Mouse (Mus musculus) splenic B cell, adult 2 months (primary cell): ENCODE data around the gene Poldip2.
A peak's percentile ranks its signal among the peaks of the same experiment; 100 is the strongest.

Experiments used
- DNase-seq: peaks from one replicate; pipeline ENCODE4 v3.0.0-alpha.2; 2011; ENCODE audit warnings: low read depth, low spot score
- H3K27me3 ChIP-seq: 2 replicates; pipeline ENCODE4 v1.6.1; 2012; ENCODE audit warnings: mild to moderate bottlenecking, low read length, moderate library complexity, mixed read lengths; ENCODE audit not compliant: control insufficient read depth, poor library complexity, insufficient read depth, severe bottlenecking
- H3K36me3 ChIP-seq: 2 replicates; pipeline ENCODE4 v1.6.1; 2012; ENCODE audit warnings: mild to moderate bottlenecking, low read length, moderate library complexity, mixed read lengths; ENCODE audit not compliant: control insufficient read depth, poor library complexity, insufficient read depth, severe bottlenecking

The Poldip2 gene

GRCm38 (mm10) chr11:78512025-78512957, at the start of gene Poldip2, which contains the start of gene Tmem199:
Poldip2 (plus strand) TSS chr11:78512193.
Tmem199 (minus strand) TSS chr11:78512172.
- no peaks in the 10 kb centered on the region for H3K27me3 ChIP-seq
- DNase-seq: peak; percentile 95

GRCm38 (mm10) chr11:78462669-78463068, 49.3 kb upstream of the Poldip2 start:
- no peaks in the 10 kb centered on the region for H3K36me3 ChIP-seq
- no peak for DNase-seq
- H3K27me3 ChIP-seq: no peaks in the 10 kb centered on the region

More at GRCm38 (mm10) chr11:78512025-78512957, at the start of gene Poldip2, which contains the start of gene Tmem199:
- peaks cover 5% of the 10 kb centered on the region for H3K36me3 ChIP-seq

GRCm38 (mm10) chr11:78463286-78464036, 48.5 kb upstream of the Poldip2 start:
- Histone ChIP-seq H3K36me3 (no peaks in the 10 kb centered on the region), H3K27me3 (no peaks in the 10 kb centered on the region)
- no peak for DNase-seq

- H3K27me3 ChIP-seq: no peaks in the 10 kb centered on the region
- H3K36me3 ChIP-seq: no peaks in the 10 kb centered on the region
- DNase-seq: no peak
These were observed 46.9 kb upstream of the Poldip2 start for GRCm38 (mm10) chr11:78465116-78465515.

GRCm38 (mm10) chr11:78465568-78466180, 46.3 kb upstream of the Poldip2 start, which contains the start of gene Slc46a1:
Slc46a1 (plus strand) TSS chr11:78465697.
- Histone ChIP-seq H3K36me3 (no peaks in the 10 kb centered on the region), H3K27me3 (no peaks in the 10 kb centered on the region)
- DNase-seq: peak; percentile 73

GRCm38 (mm10) chr11:78466242-78466912, 45.6 kb upstream of the Poldip2 start:
- DNase-seq: no peak
- H3K27me3 ChIP-seq: no peaks in the 10 kb centered on the region

GRCm38 (mm10) chr11:78467515-78467914, 44.5 kb upstream of the Poldip2 start:
- no peaks in the 10 kb centered on the region for H3K27me3 ChIP-seq
- DNase-seq: no peak

More at GRCm38 (mm10) chr11:78466242-78466912, 45.6 kb upstream of the Poldip2 start:
- no peaks in the 10 kb centered on the region for H3K36me3 ChIP-seq

GRCm38 (mm10) chr11:78467932-78468331, 44.1 kb upstream of the Poldip2 start:
- no peaks in the 10 kb centered on the region for H3K36me3 ChIP-seq
- H3K27me3 ChIP-seq: no peaks in the 10 kb centered on the region
- DNase-seq: no peak

More at GRCm38 (mm10) chr11:78467515-78467914, 44.5 kb upstream of the Poldip2 start:
- H3K36me3 ChIP-seq: no peaks in the 10 kb centered on the region

- Histone ChIP-seq H3K27me3 (no peaks in the 10 kb centered on the region), H3K36me3 (no peaks in the 10 kb centered on the region)
- DNase-seq: no peak
These were observed 40.5 kb upstream of the Poldip2 start for GRCm38 (mm10) chr11:78471326-78472103.

GRCm38 (mm10) chr11:78475289-78475688, 36.7 kb upstream of the Poldip2 start:
- DNase-seq: no peak
- H3K36me3 ChIP-seq: no peaks in the 10 kb centered on the region
- no peaks in the 10 kb centered on the region for H3K27me3 ChIP-seq

- DNase-seq: no peak
These were observed 28.4 kb upstream of the Poldip2 start for GRCm38 (mm10) chr11:78483639-78484038.

GRCm38 (mm10) chr11:78488168-78488567, 23.8 kb upstream of the Poldip2 start:
- H3K36me3 ChIP-seq: no peaks in the 10 kb centered on the region; the same call in 1 of the 2 replicates
- no peaks in the 10 kb centered on the region for H3K27me3 ChIP-seq
- peak; percentile 70 for DNase-seq

More at GRCm38 (mm10) chr11:78483639-78484038, 28.4 kb upstream of the Poldip2 start:
- H3K36me3 ChIP-seq: no peaks in the 10 kb centered on the region; the same call in 1 of the 2 replicates
- no peaks in the 10 kb centered on the region for H3K27me3 ChIP-seq

GRCm38 (mm10) chr11:78490781-78491241, 21.2 kb upstream of the Poldip2 start:
- H3K27me3 ChIP-seq: no peaks in the 10 kb centered on the region

More at GRCm38 (mm10) chr11:78490781-78491241, 21.2 kb upstream of the Poldip2 start:
- DNase-seq: no peak
- no peaks in the 10 kb centered on the region for H3K36me3 ChIP-seq
